Mouse (Mus musculus) forebrain, embryonic 16.5 days (tissue): ENCODE data around the gene Ptch1. TPM values are rescaled to one million over a fixed set of nuclear protein-coding genes. Genes with fewer than 3 reads are reported as not detected.

Experiments
- ATAC-seq: fragments of 200-750 bp; cut with Nextera tagmentation; 2 replicates; pipeline ENCODE4 v1.8.0; 2017; ENCODE audit warnings: mild to moderate bottlenecking, moderate library complexity
- H3K27ac ChIP-seq: fragments of 300-500 bp; sonication (generic); 2 replicates; pipeline ENCODE4 v1.5.1; 2014; ENCODE audit warnings: low read length, control low read depth
- H3K27me3 ChIP-seq: fragments of 300-500 bp; sonication (generic); replicated peaks from 2 replicates; pipeline ENCODE4 v1.6.1; 2014; ENCODE audit warnings: low read length; ENCODE audit not compliant: control insufficient read depth, insufficient read depth
- H3K36me3 ChIP-seq: fragments of 300-500 bp; sonication (generic); 2 replicates; pipeline ENCODE4 v1.6.1; 2014; ENCODE audit not compliant: control insufficient read depth, insufficient read depth
- H3K4me1 ChIP-seq: fragments of 300-500 bp; sonication (generic); replicated peaks from 2 replicates; pipeline ENCODE4 v1.6.1; 2014; ENCODE audit warnings: low read length; ENCODE audit not compliant: control insufficient read depth, insufficient read depth
- H3K4me2 ChIP-seq: fragments of 300-500 bp; sonication (generic); 2 replicates; pipeline ENCODE4 v1.6.1; 2014; ENCODE audit warnings: mild to moderate bottlenecking, low read length, control low read depth
- H3K4me3 ChIP-seq: fragments of 300-500 bp; sonication (generic); replicated peaks from 2 replicates; pipeline ENCODE4 v1.5.1; 2014; ENCODE audit warnings: mild to moderate bottlenecking, low read length, control low read depth
- H3K9ac ChIP-seq: fragments of 300-500 bp; sonication (generic); replicated peaks from 2 replicates; pipeline ENCODE4 v1.6.1; 2014; ENCODE audit warnings: low read depth, low read length, control low read depth
- H3K9me3 ChIP-seq: fragments of 300-500 bp; sonication (generic); 2 replicates; pipeline ENCODE4 v1.6.1; 2016; ENCODE audit warnings: low read length; ENCODE audit not compliant: control insufficient read depth
- WGBS: fragments of 180-500 bp; shearing (Covaris S2); extraction: QIAGEN DNeasy Blood & Tissue Kit; methylation state at CpG from one replicate; pipeline ENCODE4 v1.1.7; 2014; 5-methylcytosine and 5-hydroxymethylcytosine counted together
- polyA plus RNA-seq: library from polyadenylated mRNA; unstranded; fragments of >200 nt; fragmentation: Nextera tagmentation; extraction: Ambion mirVana; gene quantifications from 2 replicates; pipeline ENCODE4 v1.2.1, GENCODE M21; 2015

Ptch1 gene
- polyA plus RNA-seq: 8.0 and 11.2 TPM in 2 replicates

DNA sequence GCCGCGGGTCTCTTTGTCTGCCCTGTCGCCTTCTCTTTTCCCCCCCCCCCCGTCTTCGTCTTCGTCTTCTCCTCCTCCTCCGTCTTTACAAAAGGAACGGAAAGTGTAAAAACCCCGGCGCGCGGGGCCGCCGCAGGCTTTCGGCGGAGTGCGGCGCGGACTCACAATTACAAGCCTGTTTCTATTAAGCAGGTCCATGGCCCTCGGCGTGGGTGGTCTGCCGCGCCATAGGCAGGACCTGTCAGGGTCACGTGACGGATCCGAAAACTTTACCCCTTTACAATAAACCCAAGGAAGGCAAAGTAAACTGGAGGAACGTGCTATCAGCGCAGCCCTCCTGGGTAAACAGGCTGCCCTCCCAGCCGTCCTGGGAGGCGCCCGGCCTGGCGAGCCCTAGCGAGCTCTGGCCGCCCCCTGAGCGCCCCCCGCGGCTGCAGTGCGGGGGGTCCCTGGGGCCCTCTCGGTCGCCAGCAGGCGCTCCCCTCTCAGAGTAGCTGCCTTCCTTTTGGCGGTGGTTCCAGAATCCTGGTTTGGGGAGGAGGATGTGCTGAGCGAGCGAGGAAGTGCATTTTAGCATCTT lies at the start of gene Ptch1:
Gene Ptch1 (minus strand): TSS at position 343 of the 580 bp plus-strand sequence.
- ATAC-seq: peak; percentile 43
- H3K27me3 ChIP-seq: peaks cover 43% of the 10 kb centered on the region
- H3K4me3 ChIP-seq: peak within 1 kb of the TSS; percentile 76
- no peaks in the 10 kb centered on the region for H3K9me3 ChIP-seq
- peak within 1 kb of the TSS; percentile 70 for H3K9ac ChIP-seq
- H3K4me1 ChIP-seq: peaks cover 30% of the 10 kb centered on the region
- H3K27ac ChIP-seq: peak within 1 kb of the TSS; percentile 17
- WGBS: under 1% methylated on average over 40 of the region's 44 CpGs
- H3K36me3 ChIP-seq: no peaks in the 10 kb centered on the region
- H3K4me2 ChIP-seq: peak within 1 kb of the TSS; percentile 98

DNA sequence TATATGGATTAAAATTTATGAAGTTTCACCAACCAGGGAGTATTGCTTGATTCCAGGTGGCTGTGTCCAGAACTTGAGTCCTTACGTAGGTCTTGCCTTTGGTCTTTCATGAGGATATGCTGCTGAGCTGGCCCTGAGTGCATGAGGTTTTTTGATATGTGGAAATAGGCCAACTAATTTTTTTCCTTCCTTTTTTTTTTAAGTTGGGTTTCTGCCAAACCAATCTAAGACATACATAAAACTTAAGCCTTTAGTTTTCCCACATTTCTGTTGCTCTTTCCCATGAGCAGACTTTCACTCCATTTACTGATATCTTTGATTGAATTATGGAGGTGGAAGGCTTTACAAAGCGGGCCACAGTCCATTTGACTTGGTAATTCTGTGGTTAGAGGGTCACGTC lies 47.9 kb upstream of the Ptch1 start:
- no peaks in the 10 kb centered on the region for H3K9me3 ChIP-seq
- H3K4me3 ChIP-seq: no peak overlapping the region
- no peaks in the 10 kb centered on the region for H3K4me1 ChIP-seq
- no peaks in the 10 kb centered on the region for H3K36me3 ChIP-seq
- no peak overlapping the region for H3K9ac ChIP-seq
- no peaks in the 10 kb centered on the region for H3K27me3 ChIP-seq
- ATAC-seq: no peak
- WGBS: 76% methylated on average over 3 of the region's 3 CpGs
- H3K27ac ChIP-seq: no peak overlapping the region
- H3K4me2 ChIP-seq: no peak overlapping the region

DNA sequence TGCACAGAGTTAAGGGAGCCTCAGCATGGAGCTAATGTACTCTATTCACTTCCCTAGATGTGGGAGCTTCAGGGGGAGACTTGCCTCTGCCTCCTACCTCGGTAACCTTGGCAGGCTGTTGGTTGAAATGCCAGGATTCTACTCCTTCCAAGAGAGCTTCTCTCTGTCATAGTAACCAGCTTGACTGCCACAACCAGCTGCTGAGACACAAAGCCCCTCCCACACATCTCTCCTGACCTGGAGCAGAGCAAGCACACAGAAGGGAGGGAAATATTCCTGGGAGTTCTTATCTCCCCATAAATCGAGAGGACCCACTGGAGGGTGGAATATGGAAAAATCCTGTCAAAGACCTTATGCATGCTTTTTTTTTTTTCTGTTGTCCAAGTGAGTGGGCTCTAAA lies 39.8 kb upstream of the Ptch1 start:
- no peak for ATAC-seq
- no peaks in the 10 kb centered on the region for H3K36me3 ChIP-seq
- WGBS: 88% methylated on average over 2 of the region's 2 CpGs
- no peak overlapping the region for H3K4me2 ChIP-seq
- no peaks in the 10 kb centered on the region for H3K9me3 ChIP-seq
- no peaks in the 10 kb centered on the region for H3K4me1 ChIP-seq
- no peaks in the 10 kb centered on the region for H3K27me3 ChIP-seq
- H3K27ac ChIP-seq: no peak overlapping the region
- H3K9ac ChIP-seq: no peak overlapping the region
- H3K4me3 ChIP-seq: no peak overlapping the region

DNA sequence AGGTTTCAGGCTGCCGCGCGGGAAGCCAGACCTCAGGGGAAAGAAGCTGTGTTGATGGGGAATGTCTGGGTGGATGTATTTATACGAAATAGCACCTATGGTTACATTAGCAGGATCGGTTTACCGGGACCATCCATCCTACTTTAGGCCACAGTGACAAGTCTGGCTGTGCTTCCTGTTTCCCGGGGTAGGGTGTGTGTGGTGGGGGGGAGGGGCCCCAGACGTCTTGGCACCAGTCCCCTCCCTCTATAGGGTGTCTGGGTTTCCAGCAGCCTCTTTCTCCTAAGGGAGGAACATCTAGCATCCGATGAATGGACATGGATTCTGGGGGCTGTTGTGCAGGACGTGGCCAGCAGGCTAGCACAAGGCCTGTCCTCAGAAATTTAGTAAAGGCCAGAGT lies 36.3 kb upstream of the Ptch1 start:
- WGBS: 45% methylated on average over 10 of the region's 10 CpGs
- no peaks in the 10 kb centered on the region for H3K4me1 ChIP-seq
- ATAC-seq: no peak
- H3K4me3 ChIP-seq: no peak overlapping the region
- H3K9ac ChIP-seq: no peak overlapping the region
- H3K36me3 ChIP-seq: no peaks in the 10 kb centered on the region
- H3K27ac ChIP-seq: no peak overlapping the region
- no peaks in the 10 kb centered on the region for H3K9me3 ChIP-seq
- H3K4me2 ChIP-seq: no peak overlapping the region
- H3K27me3 ChIP-seq: no peaks in the 10 kb centered on the region

DNA sequence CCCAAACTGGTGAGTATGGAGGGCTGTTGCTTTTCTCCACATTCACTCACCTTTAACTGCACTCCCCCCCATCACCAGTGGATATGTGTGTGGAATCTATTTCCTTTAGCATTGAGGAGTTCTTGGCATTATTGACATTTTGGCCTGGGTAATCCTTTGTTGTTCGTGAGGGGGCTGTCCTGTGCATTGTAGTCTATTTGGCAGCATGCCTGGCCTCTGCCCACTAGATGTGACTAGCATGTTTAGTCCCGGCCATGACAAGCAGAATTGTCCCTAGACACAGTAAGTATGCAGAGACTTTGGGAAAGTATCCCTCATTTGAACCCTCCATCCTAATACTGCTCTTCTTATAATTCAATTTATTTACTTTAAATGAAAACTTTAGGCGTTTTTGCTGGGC lies 24.2 kb upstream of the Ptch1 start:
- no peak overlapping the region for H3K9ac ChIP-seq
- H3K27ac ChIP-seq: no peak overlapping the region
- ATAC-seq: peak; percentile 59; the same call in 1 of the 2 replicates
- 32% methylated on average over 3 of the region's 3 CpGs for WGBS
- no peaks in the 10 kb centered on the region for H3K4me1 ChIP-seq
- no peaks in the 10 kb centered on the region for H3K9me3 ChIP-seq
- H3K27me3 ChIP-seq: no peaks in the 10 kb centered on the region
- no peak overlapping the region for H3K4me2 ChIP-seq
- no peak overlapping the region for H3K4me3 ChIP-seq
- no peaks in the 10 kb centered on the region for H3K36me3 ChIP-seq

DNA sequence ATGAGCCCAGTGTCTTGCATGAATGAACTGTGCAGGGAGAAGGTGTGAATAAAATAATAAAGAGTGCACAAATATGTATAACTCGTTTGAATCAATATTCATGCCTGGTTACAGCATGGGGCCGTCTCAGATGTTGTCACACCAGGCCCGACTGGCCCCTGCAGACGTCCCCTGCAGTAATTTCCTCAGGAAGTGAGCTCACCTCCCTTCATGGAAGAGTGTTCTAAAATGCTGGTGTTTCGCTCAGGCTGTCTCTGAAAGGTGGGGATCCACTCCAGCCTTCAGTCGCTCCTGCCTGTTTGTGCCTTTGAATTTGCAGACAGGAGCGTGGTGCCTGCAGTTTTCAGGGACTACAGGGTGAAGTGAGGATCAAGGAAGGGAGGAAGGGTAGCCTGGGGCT lies 22.5 kb upstream of the Ptch1 start:
- Histone ChIP-seq H3K36me3 (no peaks in the 10 kb centered on the region), H3K9ac (no peak overlapping the region), H3K4me1 (no peaks in the 10 kb centered on the region), H3K4me2 (no peak overlapping the region), H3K9me3 (no peaks in the 10 kb centered on the region), H3K27ac (no peak overlapping the region), H3K27me3 (no peaks in the 10 kb centered on the region), H3K4me3 (no peak overlapping the region)
- WGBS: 79% methylated on average over 7 of the region's 7 CpGs
- no peak for ATAC-seq

DNA sequence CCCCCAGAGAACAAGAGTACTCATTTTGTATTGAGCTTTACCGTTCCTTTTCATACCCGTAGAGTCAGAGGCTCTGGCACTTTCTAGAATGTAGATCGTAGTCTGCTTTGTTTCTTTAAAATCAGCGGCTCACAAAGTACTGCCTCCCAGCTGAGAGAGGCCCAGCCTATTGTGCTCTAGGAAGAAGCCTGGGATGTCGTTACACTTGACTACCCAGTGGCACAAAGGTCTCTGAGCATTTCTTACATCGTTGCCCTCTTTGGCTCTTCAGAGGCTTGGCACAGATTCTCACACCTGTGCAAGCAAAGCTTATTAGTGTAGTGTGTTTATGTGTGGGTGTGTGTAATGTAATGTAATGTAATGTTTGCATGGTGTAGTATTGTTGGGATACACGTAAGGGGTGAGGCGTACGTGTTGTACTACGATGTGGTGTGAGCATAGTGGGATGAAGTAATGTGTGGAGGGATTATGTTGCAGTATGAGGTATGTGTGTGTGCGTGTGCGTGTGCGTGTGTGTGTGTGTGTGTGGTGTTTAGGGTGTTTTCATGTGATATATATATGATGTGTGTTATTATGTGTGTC lies 20.2 kb upstream of the Ptch1 start:
- H3K4me3 ChIP-seq: no peak overlapping the region
- no peaks in the 10 kb centered on the region for H3K9me3 ChIP-seq
- H3K9ac ChIP-seq: no peak overlapping the region
- no peak for ATAC-seq
- H3K36me3 ChIP-seq: no peaks in the 10 kb centered on the region
- no peaks in the 10 kb centered on the region for H3K4me1 ChIP-seq
- no peak overlapping the region for H3K4me2 ChIP-seq
- 46% methylated on average over 13 of the region's 13 CpGs for WGBS
- H3K27me3 ChIP-seq: no peaks in the 10 kb centered on the region
- H3K27ac ChIP-seq: no peak overlapping the region

DNA sequence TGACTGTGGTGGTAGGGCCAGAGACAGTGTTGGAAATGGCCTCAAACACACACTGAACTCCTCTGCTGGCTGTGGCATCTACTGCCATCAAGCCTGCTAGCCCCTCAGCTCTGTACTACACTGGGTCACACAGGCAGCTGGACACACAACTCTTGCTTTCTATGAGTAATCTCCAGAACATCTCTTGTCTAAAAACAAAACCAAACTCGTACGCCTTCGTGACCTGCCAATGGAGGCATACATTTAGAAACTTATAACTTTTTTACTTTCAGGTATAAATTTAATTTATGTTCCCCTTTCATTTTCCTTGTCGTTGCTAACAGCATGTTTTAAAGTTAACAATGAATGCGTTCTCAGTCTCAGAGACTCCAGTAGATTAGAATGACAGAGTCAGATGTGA lies 19.4 kb upstream of the Ptch1 start:
- H3K27ac ChIP-seq: no peak overlapping the region
- H3K9ac ChIP-seq: no peak overlapping the region
- no peaks in the 10 kb centered on the region for H3K36me3 ChIP-seq
- H3K4me2 ChIP-seq: no peak overlapping the region
- H3K27me3 ChIP-seq: no peaks in the 10 kb centered on the region
- H3K9me3 ChIP-seq: no peaks in the 10 kb centered on the region
- 83% methylated on average over 5 of the region's 5 CpGs for WGBS
- no peak overlapping the region for H3K4me3 ChIP-seq
- no peaks in the 10 kb centered on the region for H3K4me1 ChIP-seq
- no peak for ATAC-seq

DNA sequence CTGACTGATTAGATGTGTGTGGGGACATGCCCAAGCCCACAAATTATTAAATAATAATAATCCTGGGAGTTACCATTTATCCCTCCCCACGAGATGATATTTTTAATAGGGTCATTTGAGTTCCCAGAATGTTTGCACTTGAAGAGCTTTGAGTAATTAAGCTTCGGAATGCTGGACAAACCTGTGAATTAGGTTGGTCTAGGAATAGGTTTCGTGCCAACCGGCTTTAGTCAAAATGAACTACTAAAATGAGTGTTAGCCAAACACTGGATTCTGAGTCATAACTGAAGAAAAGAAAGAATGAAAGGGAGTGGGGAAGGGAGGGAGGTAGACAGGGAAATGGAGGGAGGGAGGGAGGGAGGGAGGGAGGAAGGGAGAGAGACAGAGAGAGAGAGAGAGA lies 1.2 kb upstream of the Ptch1 start:
- Histone ChIP-seq H3K27me3 (peaks cover 39% of the 10 kb centered on the region), H3K4me3 (no peak overlapping the region), H3K9me3 (no peaks in the 10 kb centered on the region), H3K9ac (no peak overlapping the region), H3K36me3 (no peaks in the 10 kb centered on the region), H3K4me2 (no peak overlapping the region), H3K4me1 (peaks cover 24% of the 10 kb centered on the region), H3K27ac (no peak overlapping the region)
- WGBS: 45% methylated on average over 4 of the region's 4 CpGs
- no peak for ATAC-seq
